Mouse (Mus musculus) myocyte (in vitro differentiated cells): ENCODE results near the gene Dennd2c.
"Not testable (repeated sequence)": the region's sequence is repeated elsewhere in the genome, so short reads cannot be mapped to it uniquely, and the experiment has no call there.

Experiments
- CEBPB ChIP-seq: IDR thresholded peaks from 2 replicates; pipeline ENCODE4 v1.6.1; 2011; ENCODE audit warnings: mild to moderate bottlenecking, moderate library complexity; ENCODE audit not compliant: poor library complexity, insufficient read depth, severe bottlenecking
- E2F4 ChIP-seq: IDR thresholded peaks from one replicate; pipeline ENCODE4 v1.6.1; 2011; ENCODE audit warnings: mild to moderate bottlenecking, control low read depth, moderate library complexity; ENCODE audit not compliant: insufficient read depth
- MYOG ChIP-seq, 3 experiments: IDR thresholded peaks; one replicate each; pipeline ENCODE4 v1.6.1; 2011; ENCODE audit warnings: control low read depth in 2 of 3, low read depth in 2 of 3, mild to moderate bottlenecking in 2 of 3; ENCODE audit not compliant: insufficient read length in 2 of 3, control insufficient read depth in 1 of 3, insufficient read depth in 1 of 3
- POLR2A ChIP-seq: IDR thresholded peaks from one replicate; pipeline ENCODE4 v1.6.1; 2011; ENCODE audit warnings: low read depth, mild to moderate bottlenecking, control low read depth, moderate library complexity; ENCODE audit not compliant: insufficient read length
- POLR2AphosphoS2 ChIP-seq: IDR thresholded peaks from one replicate; pipeline ENCODE4 v1.6.1; 2011; ENCODE audit warnings: low read depth, control low read depth; ENCODE audit not compliant: insufficient read length

GRCm38 (mm10) chr3:103215399-103215798 is 113.0 kb downstream of the Dennd2c start:
- not testable (repeated sequence) for TF ChIP-seq MYOG (IDR thresholded peaks at IDR 0.05; ENCODE audit: control insufficient read depth in 1 of 3, insufficient read depth in 1 of 3, insufficient read length in 2 of 3, low read depth in 2 of 3); POLR2A; CEBPB; POLR2AphosphoS2; E2F4
